Mouse (Mus musculus) neural tube, embryonic 11.5 days (tissue): ENCODE measurements at regions not wholly inside any gene's neighbourhood (a gene's known extent, or its start where the extent isn't known, plus 50 kb on each side); places are given as distances from the start of the nearest gene placed in this dataset. TPM values are rescaled to one million over a fixed set of nuclear protein-coding genes. Genes with fewer than 3 reads are reported as not detected.
A peak's percentile ranks its signal among the peaks of the same experiment; 100 is the strongest.

Source experiments
- ATAC-seq: fragments of 200-750 bp; cut with Nextera tagmentation; 2 replicates; pipeline ENCODE4 v1.8.0; 2017; ENCODE audit warnings: moderate number of reproducible peaks, mild to moderate bottlenecking, moderate TSS enrichment, moderate library complexity; ENCODE audit not compliant: insufficient read depth, low FRiP score, low TSS enrichment
- DNase-seq: peaks from one replicate; pipeline ENCODE4 v3.0.0-alpha.2; 2015; ENCODE audit warnings: low spot score
- H3K27ac ChIP-seq: fragments of 300-500 bp; sonication (generic); 2 replicates; pipeline ENCODE4 v1.5.1; 2014; ENCODE audit warnings: low read depth, mild to moderate bottlenecking, low read length
- H3K27me3 ChIP-seq: fragments of 300-500 bp; sonication (generic); 2 replicates; pipeline ENCODE4 v1.6.1; 2014; ENCODE audit warnings: mild to moderate bottlenecking, low read length, mixed read lengths; ENCODE audit not compliant: control insufficient read depth, insufficient read depth
- H3K36me3 ChIP-seq: fragments of 300-500 bp; sonication (generic); 2 replicates; pipeline ENCODE4 v1.6.1; 2014; ENCODE audit warnings: mild to moderate bottlenecking, low read length, moderate library complexity, mixed read lengths; ENCODE audit not compliant: control insufficient read depth, insufficient read depth
- H3K4me1 ChIP-seq: fragments of 300-500 bp; sonication (generic); 2 replicates; pipeline ENCODE4 v1.6.1; 2014; ENCODE audit warnings: low read length, mixed read lengths; ENCODE audit not compliant: control insufficient read depth, insufficient read depth
- H3K4me2 ChIP-seq: fragments of 300-500 bp; sonication (generic); 2 replicates; pipeline ENCODE4 v1.6.1; 2014; ENCODE audit warnings: low read depth, mild to moderate bottlenecking, moderate library complexity
- H3K4me3 ChIP-seq: fragments of 300-500 bp; sonication (generic); 2 replicates; pipeline ENCODE4 v1.5.1; 2014; ENCODE audit warnings: low read depth, low read length
- H3K9ac ChIP-seq: fragments of 300-500 bp; sonication (generic); 2 replicates; pipeline ENCODE4 v1.6.1; 2014; ENCODE audit warnings: mild to moderate bottlenecking, low read length
- H3K9me3 ChIP-seq: fragments of 300-500 bp; sonication (generic); 2 replicates; pipeline ENCODE4 v1.6.1; 2016; ENCODE audit warnings: low read length; ENCODE audit not compliant: control insufficient read depth
- WGBS: fragments of 180-500 bp; shearing (Covaris S2); extraction: QIAGEN DNeasy Blood & Tissue Kit; methylation state at CpG from one replicate; pipeline ENCODE4 v1.1.7; 2014; 5-methylcytosine and 5-hydroxymethylcytosine counted together
- microRNA-seq: library from miRNA; unstranded; fragments of <30 nt; microRNA quantifications from one replicate; pipeline ENCODE4, GENCODE M21; 2016

GRCm38 (mm10) chr14:109802522-109803126 is 888.7 kb upstream of the Slitrk1 start:
- Histone ChIP-seq H3K4me1 (no peaks in the 10 kb centered on the region), H3K36me3 (no peaks in the 10 kb centered on the region)
- no peak for DNase-seq

GRCm38 (mm10) chr14:109772246-109772645 is 858.3 kb upstream of the Slitrk1 start:
- Histone ChIP-seq H3K9ac (no peak overlapping the region), H3K4me3 (no peak overlapping the region)
- 75% methylated on average over 1 of the region's 1 CpGs for WGBS

More at GRCm38 (mm10) chr14:109802522-109803126, 888.7 kb upstream of the Slitrk1 start:
- H3K4me2 ChIP-seq, result no peak overlapping the region
- no peak for ATAC-seq
- no peak overlapping the region for H3K27ac ChIP-seq
- H3K9ac ChIP-seq, result no peak overlapping the region
- 76% methylated on average over 3 of the region's 3 CpGs for WGBS
- no peak overlapping the region for H3K4me3 ChIP-seq
- H3K9me3 ChIP-seq, result no peaks in the 10 kb centered on the region
- no peaks in the 10 kb centered on the region for H3K27me3 ChIP-seq

GRCm38 (mm10) chr14:109760892-109761291 is 846.9 kb upstream of the Slitrk1 start:
- Histone ChIP-seq H3K4me2 (no peak overlapping the region), H3K4me3 (no peak overlapping the region), H3K9ac (no peak overlapping the region), H3K36me3 (no peaks in the 10 kb centered on the region), H3K27me3 (no peaks in the 10 kb centered on the region), H3K9me3 (no peaks in the 10 kb centered on the region), H3K27ac (no peak overlapping the region), H3K4me1 (no peaks in the 10 kb centered on the region)
- ATAC-seq (peak; percentile 78), DNase-seq (no peak)
- 58% methylated on average over 1 of the region's 1 CpGs for whole genome bisulfite sequencing

More at GRCm38 (mm10) chr14:109772246-109772645, 858.3 kb upstream of the Slitrk1 start:
- ATAC-seq (no peak), DNase-seq (no peak)
- no peaks in the 10 kb centered on the region for H3K27me3 ChIP-seq
- H3K4me2 ChIP-seq, result no peak overlapping the region
- H3K27ac ChIP-seq, result no peak overlapping the region
- no peaks in the 10 kb centered on the region for H3K4me1 ChIP-seq
- H3K9me3 ChIP-seq, result no peaks in the 10 kb centered on the region
- no peaks in the 10 kb centered on the region for H3K36me3 ChIP-seq

Small RNAs in the stretch of these regions (microRNA-seq; reads per million reads assigned to microRNA genes)
- not detected for gene Gm24369
